Mouse (Mus musculus) c-Kit-negative CD71-positive TER-119-positive erythroid progenitor cells, embryonic 14.5 days (primary cell): ENCODE data around the gene Psmb7.

Source experiments
- DNase-seq: peaks from one replicate; pipeline ENCODE4 v3.0.0-alpha.2; 2013; ENCODE audit warnings: low read depth, low spot score

The Psmb7 gene

GRCm38 (mm10) chr2:38641761-38642160, 2.1 kb downstream of the Psmb7 start:
- no peak for DNase-seq

GRCm38 (mm10) chr2:38637716-38638267, 6.1 kb downstream of the Psmb7 start:
- no peak for DNase-seq

GRCm38 (mm10) chr2:38630574-38630973, 13.3 kb downstream of the Psmb7 start:
- DNase-seq, result no peak

- DNase-seq, result no peak
These were observed 14.4 kb downstream of the Psmb7 start for GRCm38 (mm10) chr2:38629451-38629850.

GRCm38 (mm10) chr2:38628801-38629200, 15.1 kb downstream of the Psmb7 start:
- DNase-seq, result no peak

- no peak for DNase-seq
These were observed 19.9 kb downstream of the Psmb7 start for GRCm38 (mm10) chr2:38623821-38624590.

- no peak for DNase-seq
These were observed 20.5 kb downstream of the Psmb7 start for GRCm38 (mm10) chr2:38623411-38623810.

GRCm38 (mm10) chr2:38621610-38622021, 22.3 kb downstream of the Psmb7 start:
- DNase-seq, result no peak

- no peak for DNase-seq
These were observed 22.8 kb downstream of the Psmb7 start for GRCm38 (mm10) chr2:38621076-38621475.

GRCm38 (mm10) chr2:38619777-38620176, 24.1 kb downstream of the Psmb7 start:
- DNase-seq, result no peak

- no peak for DNase-seq
These were observed 26.7 kb downstream of the Psmb7 start for GRCm38 (mm10) chr2:38616956-38617872.

GRCm38 (mm10) chr2:38616072-38616471, 27.8 kb downstream of the Psmb7 start:
- no peak for DNase-seq

- DNase-seq, result no peak
These were observed 29.4 kb downstream of the Psmb7 start for GRCm38 (mm10) chr2:38614437-38614836.

GRCm38 (mm10) chr2:38613576-38613975, 30.3 kb downstream of the Psmb7 start:
- DNase-seq, result no peak

GRCm38 (mm10) chr2:38612596-38612995, 31.3 kb downstream of the Psmb7 start:
- DNase-seq, result no peak

- DNase-seq, result no peak
These were observed 33.7 kb downstream of the Psmb7 start for GRCm38 (mm10) chr2:38610161-38610560.

GRCm38 (mm10) chr2:38609310-38609709, 34.6 kb downstream of the Psmb7 start:
- DNase-seq, result no peak

GRCm38 (mm10) chr2:38608831-38609309, 35.0 kb downstream of the Psmb7 start:
- DNase-seq, result no peak

GRCm38 (mm10) chr2:38607716-38608115, 36.2 kb downstream of the Psmb7 start:
- DNase-seq, result no peak

GRCm38 (mm10) chr2:38600842-38601241, 43.0 kb downstream of the Psmb7 start:
- DNase-seq, result no peak

GRCm38 (mm10) chr2:38598395-38598794, 45.5 kb downstream of the Psmb7 start:
- no peak for DNase-seq

- DNase-seq, result no peak
These were observed 46.0 kb downstream of the Psmb7 start for GRCm38 (mm10) chr2:38597896-38598295.
